Mouse (Mus musculus): Measurements from ENCODE around the gene Bcs1l. TPM values are rescaled to one million over a fixed set of nuclear protein-coding genes. Genes with fewer than 3 reads are reported as not detected.

The Bcs1l gene
- 3.9 and 4.0 TPM in 2 replicates for polyA plus RNA-seq (2012)

DNA sequence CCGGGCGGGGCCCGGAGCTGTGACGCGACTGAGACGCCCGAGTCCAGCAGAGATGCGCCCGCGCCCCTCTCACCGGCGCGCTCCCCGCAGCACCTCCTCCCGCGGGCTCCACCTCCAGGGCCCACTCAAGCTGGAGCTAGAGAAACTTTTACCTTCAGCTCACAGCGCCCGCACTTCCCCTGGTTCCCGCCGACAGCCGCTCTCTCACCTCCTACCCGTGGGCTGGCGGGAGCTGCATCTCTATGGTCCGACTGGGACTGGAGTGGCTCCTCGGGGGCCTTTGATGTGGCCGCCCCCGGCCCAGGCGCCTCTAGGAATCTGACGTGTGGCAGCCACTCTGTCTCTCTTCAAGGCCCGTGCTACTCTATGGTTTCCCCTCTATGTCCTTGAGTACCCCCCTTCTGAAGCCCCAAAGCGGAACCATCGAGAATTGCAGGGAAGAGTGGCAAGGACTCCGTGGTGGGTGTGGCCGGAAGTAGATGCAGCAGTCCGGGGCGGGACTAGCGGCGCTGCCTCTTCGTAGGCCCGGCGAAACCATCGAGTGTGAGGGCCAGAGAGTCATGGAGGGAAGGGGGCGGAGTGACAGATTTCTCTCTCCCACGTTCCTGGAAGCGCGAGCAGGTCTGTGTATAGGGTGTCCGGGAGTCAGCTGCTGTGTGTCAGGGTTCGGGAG is at the start of gene Bcs1l, which contains the start of gene Zfp142:
Gene Bcs1l, plus strand, starts transcription at position 517 of the 673 bp plus-strand sequence.
Gene Zfp142, minus strand, starts transcription at position 474 of the 673 bp plus-strand sequence.

DNA sequence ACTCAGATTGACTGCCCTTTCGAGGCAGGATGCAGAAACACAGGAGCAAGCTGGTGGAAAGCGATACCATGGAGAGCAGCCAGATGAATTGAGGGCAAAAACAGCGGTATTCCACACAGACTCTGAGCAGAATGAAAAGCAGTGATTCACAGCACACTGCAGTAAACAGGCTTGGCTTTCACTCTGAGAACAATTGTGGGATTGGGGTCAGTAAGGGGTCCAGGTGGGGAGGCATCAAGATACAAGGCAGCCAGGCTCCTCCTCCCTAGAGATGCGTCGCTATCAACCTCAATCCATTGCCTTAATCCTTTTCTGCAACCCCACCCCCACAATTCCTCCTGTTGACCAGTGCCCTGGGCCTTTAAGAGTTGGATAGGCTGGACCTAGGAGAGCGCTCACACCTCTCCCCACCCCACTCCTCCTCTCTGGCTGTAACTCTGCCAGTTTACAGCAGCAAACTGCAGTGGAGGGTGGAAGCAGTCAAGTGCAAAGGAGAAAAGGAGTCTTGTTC is 45.6 kb upstream of the Bcs1l start, which contains the start of gene Plcd4:
Gene Plcd4, plus strand, starts transcription at position 438 of the 511 bp plus-strand sequence.

DNA sequence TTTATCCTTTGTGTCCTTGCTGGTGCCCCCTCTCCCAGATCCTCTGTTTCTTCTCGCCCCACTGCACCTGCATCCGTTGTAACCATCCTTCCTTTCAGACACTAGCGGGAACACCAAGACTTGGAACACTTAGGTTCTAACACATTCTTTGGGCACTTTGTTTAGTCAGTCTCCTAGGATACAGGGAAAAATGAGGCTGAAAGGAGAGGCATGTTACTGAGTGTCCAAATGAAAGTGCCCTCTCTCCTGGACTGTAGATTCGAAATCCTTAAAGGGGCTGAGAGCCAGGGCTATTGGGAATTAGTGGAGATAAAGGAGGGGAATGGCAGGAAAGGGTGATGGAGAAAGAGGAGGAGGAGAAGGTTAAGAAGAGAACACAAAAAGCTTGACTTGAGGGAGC is 43.9 kb upstream of the Bcs1l start, which contains the start of gene Usp37:
Gene Usp37, minus strand, starts transcription at position 101 of the 400 bp plus-strand sequence.

DNA sequence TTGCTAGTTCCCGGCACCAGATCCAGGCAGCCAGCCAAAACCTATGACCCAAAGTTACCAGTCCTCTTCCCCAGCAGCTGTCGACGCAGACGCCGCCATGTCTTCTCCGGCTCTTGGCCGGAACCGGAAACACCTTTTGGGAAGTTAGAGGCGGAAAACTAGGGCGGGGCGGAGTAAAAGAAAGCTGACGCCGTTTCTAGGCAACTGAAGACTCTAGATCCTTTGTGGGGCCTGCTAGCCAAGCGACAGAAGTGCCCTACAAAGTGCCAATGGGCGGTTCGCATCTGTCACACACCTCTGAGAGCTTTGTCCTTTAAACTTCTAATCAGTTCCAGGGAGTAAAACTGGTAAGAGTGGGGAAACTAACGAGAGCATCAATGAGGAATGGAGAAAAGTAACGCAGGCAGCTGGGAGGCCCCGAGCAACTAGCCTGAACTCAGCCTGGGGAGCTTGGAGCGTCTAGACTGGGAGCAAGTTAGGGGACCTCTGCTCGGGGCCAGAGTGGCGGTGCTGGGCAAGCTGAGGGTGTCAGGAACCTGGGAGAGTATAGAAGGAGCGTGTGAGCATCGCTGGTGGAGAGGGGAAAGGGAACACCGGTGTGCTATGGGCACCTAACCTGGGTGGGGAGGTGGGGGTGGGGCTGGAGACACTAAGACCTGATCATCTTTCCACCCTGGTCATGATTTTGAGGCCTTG is 13.3 kb downstream of the Bcs1l start, which contains the start of the genes Rnf25 and Stk36:
Gene Rnf25, minus strand, starts transcription at position 131 of the 696 bp plus-strand sequence.
Gene Stk36, plus strand, starts transcription at position 179 of the 696 bp plus-strand sequence.

Other genes starting within 250 kb of the Bcs1l start
- 0.04 TPM in 1 of 2 replicates, not detected in the other for gene Catip, start 226.2 kb upstream of the Bcs1l start, polyA plus RNA-seq (2012)
- gene Slc11a1, start 213.1 kb upstream of the Bcs1l start, polyA plus RNA-seq (2012): 1.4 and 6.6 TPM in 2 replicates
- gene Ctdsp1, start 196.8 kb upstream of the Bcs1l start, polyA plus RNA-seq (2012): 242 and 273 TPM in 2 replicates
- gene Vil1, start 178.9 kb upstream of the Bcs1l start, polyA plus RNA-seq (2012): 0.05 TPM in 1 of 2 replicates, not detected in the other
- 14.6 and 14.8 TPM in 2 replicates for gene Cnot9, start 82.2 kb upstream of the Bcs1l start, polyA plus RNA-seq (2012)
- not detected in 2 replicates for gene Plcd4, start 45.4 kb upstream of the Bcs1l start, polyA plus RNA-seq (2012)
- 2.0 and 2.9 TPM in 2 replicates for gene Usp37, start 44.0 kb upstream of the Bcs1l start, polyA plus RNA-seq (2012)
- gene Zfp142, start within 50 bp of the Bcs1l start, polyA plus RNA-seq (2012): 12.2 and 16.2 TPM in 2 replicates
- 10.2 and 12.5 TPM in 2 replicates for gene Rnf25, start 13.1 kb downstream of the Bcs1l start, polyA plus RNA-seq (2012)
- 0.04 and 0.17 TPM in 2 replicates for gene Stk36, start 13.2 kb downstream of the Bcs1l start, polyA plus RNA-seq (2012)
- 14.3 and 20.3 TPM in 2 replicates for gene Ttll4, start 73.5 kb downstream of the Bcs1l start, polyA plus RNA-seq (2012)
- gene Cyp27a1, start 125.3 kb downstream of the Bcs1l start, polyA plus RNA-seq (2012): 1.7 and 2.8 TPM in 2 replicates
- not detected in 2 replicates for gene Prkag3, start 160.9 kb downstream of the Bcs1l start, polyA plus RNA-seq (2012)
- 0.91 and 1.3 TPM in 2 replicates for gene Wnt6, start 183.6 kb downstream of the Bcs1l start, polyA plus RNA-seq (2012)
- gene Wnt10a, start 203.2 kb downstream of the Bcs1l start, polyA plus RNA-seq (2012): 0.17 and 1.3 TPM in 2 replicates

Measured in megakaryocyte-erythroid progenitor cell, adult 5 weeks (primary cell).